Mouse (Mus musculus) ES-E14 (cell line): Measurements from ENCODE around the gene Clybl. TPM values are rescaled to one million over a fixed set of nuclear protein-coding genes. Genes with fewer than 3 reads are reported as not detected.

Source experiments
- DNase-seq: peaks from one replicate; pipeline ENCODE4 v3.0.0-alpha.2; 2013; ENCODE audit warnings: low read depth, low spot score
- H3K27ac ChIP-seq: 2 replicates; pipeline ENCODE4 v1.5.1; 2012; ENCODE audit warnings: low read depth, mild to moderate bottlenecking, low read length, moderate library complexity, mixed read lengths; ENCODE audit not compliant: poor library complexity, insufficient read depth, severe bottlenecking
- H3K36me3 ChIP-seq: 2 replicates; pipeline ENCODE4 v1.6.1; 2012; ENCODE audit warnings: mild to moderate bottlenecking, low read length, moderate library complexity, mixed read lengths; ENCODE audit not compliant: control insufficient read depth, poor library complexity, insufficient read depth, severe bottlenecking
- H3K4me1 ChIP-seq, 2 experiments: fragments of 150-350 bp in 1 of 2; sonication (generic) in 1 of 2; 2 replicates each; pipeline ENCODE4 v1.6.1; 2012; ENCODE audit warnings: low read length in 2 of 2, mild to moderate bottlenecking in 1 of 2, mixed read lengths in 1 of 2; ENCODE audit not compliant: control insufficient read depth in 2 of 2, insufficient read depth in 2 of 2, poor library complexity in 1 of 2
- H3K4me3 ChIP-seq, 2 experiments: fragments of 150-350 bp in 1 of 2; sonication (generic) in 1 of 2; 2 replicates each; pipeline ENCODE4 v1.5.1; 2012; ENCODE audit warnings: low read length in 2 of 2, low read depth in 1 of 2, mild to moderate bottlenecking in 1 of 2, mixed read lengths in 1 of 2; ENCODE audit not compliant: insufficient read depth in 1 of 2, poor library complexity in 1 of 2, severe bottlenecking in 1 of 2
- H3K9ac ChIP-seq: 2 replicates; pipeline ENCODE4 v1.6.1; 2012; ENCODE audit warnings: low read depth, mild to moderate bottlenecking, low read length, mixed read lengths; ENCODE audit not compliant: poor library complexity, insufficient read depth, severe bottlenecking
- H3K9me3 ChIP-seq: fragments of 150-350 bp; sonication (generic); 2 replicates; pipeline ENCODE4 v1.6.1; 2012; ENCODE audit warnings: low read depth, mild to moderate bottlenecking, low read length; ENCODE audit not compliant: control insufficient read depth, insufficient read depth
- CHD2 ChIP-seq: IDR thresholded peaks from 2 replicates; pipeline ENCODE4 v1.6.1; 2014; ENCODE audit warnings: mild to moderate bottlenecking, low read depth, low read length, inconsistent platforms
- HCFC1 ChIP-seq: IDR thresholded peaks from 2 replicates; pipeline ENCODE4 v1.6.1; 2012; ENCODE audit warnings: low read length, inconsistent platforms, borderline replicate concordance; ENCODE audit not compliant: insufficient read depth
- MAFK ChIP-seq: IDR thresholded peaks from 2 replicates; pipeline ENCODE4 v1.6.1; 2014; ENCODE audit warnings: mild to moderate bottlenecking, low read depth, low read length, inconsistent platforms; ENCODE audit not compliant: insufficient read depth
- ZC3H11A ChIP-seq: IDR thresholded peaks from 2 replicates; pipeline ENCODE4 v1.6.1; 2012; ENCODE audit warnings: low read depth, mild to moderate bottlenecking, inconsistent platforms, low read length, borderline replicate concordance
- ZNF384 ChIP-seq: IDR thresholded peaks from 2 replicates; pipeline ENCODE4 v1.6.1; 2012; ENCODE audit warnings: low read depth, low read length, inconsistent platforms
- in situ Hi-C, 2 experiments: fragments of 600-800 bp; cut with MboI; formaldehyde crosslinking; loops; one replicate each; pipeline ENCODE4 v1.15.1; 2025; ENCODE audit warnings: low sequenced_read_pairs in 2 of 2, inconsistent platforms in 1 of 2; ENCODE audit not compliant: unreplicated experiment in 2 of 2
- total RNA-seq: library from RNA; depleted of rRNA; stranded (reverse); fragments of 300-350 nt; gene quantifications from 2 replicates; pipeline ENCODE4 v1.2.3, GENCODE M21; 2012

The Clybl gene
- total RNA-seq, 1 experiment: 2.6 TPM

DNA sequence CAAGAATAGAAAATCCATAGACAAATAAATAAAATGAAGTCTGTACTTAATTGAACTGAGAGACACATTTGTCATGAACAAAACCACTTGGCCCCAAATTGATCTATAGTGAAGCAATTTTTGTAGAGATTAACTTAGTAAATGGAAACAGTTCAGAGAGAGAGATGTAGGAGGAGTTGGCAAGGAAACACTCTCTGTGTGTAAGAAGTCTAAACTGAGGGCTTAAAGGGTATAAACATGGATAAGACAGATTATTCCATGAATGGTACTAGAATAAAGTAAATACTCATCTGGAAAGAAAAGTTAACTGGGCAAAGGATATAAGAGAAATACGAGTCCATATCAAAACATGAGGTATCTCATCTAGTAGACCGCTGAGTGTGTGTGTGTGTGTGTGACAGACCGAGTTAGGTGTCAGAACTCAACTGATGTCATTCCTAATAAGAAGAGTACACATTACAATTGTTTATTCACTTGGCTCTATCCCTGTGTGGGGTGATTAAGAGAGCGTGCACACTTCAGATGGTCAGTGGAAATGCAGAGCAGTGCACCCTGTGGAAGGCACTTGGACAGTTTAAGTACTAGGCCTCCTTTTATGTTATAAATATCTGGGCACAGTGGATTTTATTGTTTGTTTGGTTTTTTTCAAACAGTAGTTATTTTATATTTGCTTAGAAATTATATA, 37.8 kb upstream of the Clybl start:
- in situ Hi-C loops: no loop called here
- no peak for TF ChIP-seq CHD2
- Histone ChIP-seq H3K9me3 (no peaks in the 10 kb centered on the region), H3K9ac (no peak overlapping the region), H3K4me3 (no peak overlapping the region), H3K27ac (no peak overlapping the region), H3K4me1 (peaks cover 0 to 3% of the 10 kb centered on the region in 2 experiments; a peak in 1 of 4 replicates), H3K36me3 (peaks cover 15% of the 10 kb centered on the region)
- no peak for DNase-seq

DNA sequence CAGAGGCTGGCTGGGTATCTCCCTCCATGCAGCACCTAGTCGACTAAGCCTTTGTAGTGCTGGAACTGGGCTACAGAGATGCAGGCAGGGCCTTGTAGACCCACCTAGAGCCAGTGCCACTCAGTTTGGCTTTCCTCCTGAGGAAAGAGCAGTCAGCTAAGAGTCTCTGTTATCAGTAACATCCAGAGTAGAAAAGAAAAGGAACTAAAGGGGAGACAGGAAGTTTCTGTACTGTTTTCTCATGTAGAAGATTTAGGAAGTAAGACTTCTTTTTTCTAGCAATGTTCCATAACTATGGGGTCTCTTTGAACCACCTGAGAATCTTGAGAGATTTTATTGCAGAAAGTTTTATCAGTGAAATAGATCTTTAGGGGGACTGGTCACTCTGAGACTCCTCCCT, 36.1 kb upstream of the Clybl start:
- in situ Hi-C loops: no loop called here
- no peak for TF ChIP-seq ZC3H11A
- no peak for TF ChIP-seq ZNF384
- no peak for TF ChIP-seq HCFC1
- TF ChIP-seq MAFK: no peak
- no peak for TF ChIP-seq CHD2
- Histone ChIP-seq H3K4me3 (no peak overlapping the region), H3K4me1 (no peaks in the 10 kb centered on the region), H3K9ac (no peak overlapping the region), H3K27ac (no peak overlapping the region), H3K36me3 (peaks cover 15% of the 10 kb centered on the region), H3K9me3 (no peaks in the 10 kb centered on the region)
- DNase-seq: no peak

DNA sequence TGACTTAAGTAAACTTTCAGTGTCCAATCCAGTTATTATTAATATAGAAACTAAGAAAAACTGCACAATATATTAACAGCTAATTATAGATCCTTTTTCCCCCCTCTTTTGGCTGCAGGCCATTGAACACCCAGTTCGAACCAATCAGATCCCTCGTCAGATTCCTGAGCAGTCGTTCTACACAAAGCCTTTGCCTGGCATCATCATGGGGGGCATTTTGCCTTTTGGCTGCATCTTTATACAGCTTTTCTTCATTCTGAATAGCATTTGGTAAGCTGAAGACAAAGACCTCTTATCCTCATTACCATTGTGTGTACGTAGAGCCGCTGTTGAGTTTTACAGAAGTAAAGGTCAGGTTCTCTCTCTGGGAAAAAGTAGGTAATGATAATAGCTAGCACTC, 30.9 kb upstream of the Clybl start:
- H3K27ac ChIP-seq: no peak overlapping the region
- no peaks in the 10 kb centered on the region for H3K4me1 ChIP-seq
- in situ Hi-C loops: no loop called here
- no peak overlapping the region for H3K4me3 ChIP-seq
- no peak overlapping the region for H3K9ac ChIP-seq
- TF ChIP-seq MAFK: no peak
- H3K9me3 ChIP-seq: no peaks in the 10 kb centered on the region
- no peak for DNase-seq
- peaks cover 16% of the 10 kb centered on the region for H3K36me3 ChIP-seq

DNA sequence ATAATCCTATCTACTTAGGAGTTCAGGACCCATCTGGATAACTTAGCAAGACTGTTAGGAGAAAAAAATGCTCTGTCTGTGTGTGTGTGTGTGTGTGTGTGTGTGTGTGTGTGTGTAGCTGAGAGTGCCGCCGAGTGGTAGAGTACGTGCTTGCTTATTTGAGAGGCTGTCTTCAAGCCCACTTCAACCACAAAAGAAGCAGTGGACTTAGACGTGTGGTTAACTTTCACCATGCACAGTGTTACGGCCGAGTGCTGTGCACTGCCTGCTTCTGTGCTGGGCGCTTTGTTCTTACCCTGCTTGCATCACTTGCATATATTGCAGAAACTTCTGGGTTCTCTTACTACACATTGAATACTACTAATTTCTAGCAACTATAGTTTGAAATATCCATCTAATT, 23.8 kb upstream of the Clybl start:
- in situ Hi-C loops: no loop called here
- Histone ChIP-seq H3K4me1 (no peaks in the 10 kb centered on the region), H3K36me3 (peaks cover 9% of the 10 kb centered on the region), H3K9ac (no peak overlapping the region), H3K9me3 (no peaks in the 10 kb centered on the region), H3K27ac (no peak overlapping the region), H3K4me3 (no peak overlapping the region)
- no peak for TF ChIP-seq ZNF384
- no peak for TF ChIP-seq HCFC1
- TF ChIP-seq MAFK: no peak
- no peak for TF ChIP-seq ZC3H11A
- no peak for TF ChIP-seq CHD2
- no peak for DNase-seq

DNA sequence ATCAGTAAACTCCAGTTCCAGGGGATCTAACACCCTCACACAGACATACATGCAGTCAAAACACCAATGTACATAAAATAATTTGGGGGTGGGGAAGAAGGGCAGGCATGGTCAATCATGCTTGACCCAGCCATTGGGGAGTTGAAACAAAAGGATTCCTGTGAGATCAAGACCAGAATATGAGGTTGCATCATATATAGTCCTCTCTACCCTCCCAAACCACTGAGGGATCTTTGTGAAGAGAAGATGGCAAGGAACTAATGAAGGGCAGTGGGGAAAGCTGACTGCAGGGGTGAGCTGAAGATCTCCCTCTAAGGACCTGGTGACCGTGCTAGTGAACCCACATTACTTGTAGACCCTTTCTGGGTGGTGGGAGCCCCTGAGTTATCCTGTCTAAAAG, 20.6 kb upstream of the Clybl start:
- no peak overlapping the region for H3K27ac ChIP-seq
- H3K36me3 ChIP-seq: peaks cover 4% of the 10 kb centered on the region
- H3K4me3 ChIP-seq: no peak overlapping the region
- H3K9me3 ChIP-seq: no peaks in the 10 kb centered on the region
- TF ChIP-seq ZC3H11A: no peak
- no peak for TF ChIP-seq ZNF384
- no peak for TF ChIP-seq MAFK
- no peak for TF ChIP-seq HCFC1
- no peak for TF ChIP-seq CHD2
- H3K9ac ChIP-seq: no peak overlapping the region
- H3K4me1 ChIP-seq: no peaks in the 10 kb centered on the region
- in situ Hi-C loops: no loop called here
- no peak for DNase-seq
